Mouse (Mus musculus): ENCODE measurements around the gene Tgfb2.

DNA sequence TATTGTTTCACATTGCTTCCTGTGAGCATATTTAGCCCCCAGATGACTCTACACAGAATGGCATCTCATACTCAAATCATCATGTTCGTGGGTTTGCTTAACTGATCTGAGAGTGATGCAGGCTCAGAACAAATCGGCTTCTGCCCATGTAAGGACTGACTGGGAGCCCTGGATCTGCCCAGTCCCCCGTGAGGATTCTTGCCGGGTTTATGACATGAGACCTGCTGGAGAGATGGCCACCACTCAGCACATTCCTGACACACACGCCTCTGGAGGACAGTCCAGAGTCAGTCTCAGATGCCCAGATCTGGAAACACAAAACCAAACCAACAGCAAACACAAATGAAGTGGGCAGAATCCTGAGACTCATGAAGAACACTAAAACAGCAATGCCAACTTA is 128.5 kb downstream of the Tgfb2 start:
- no peak for TF ChIP-seq E2F4 (IDR thresholded peaks at IDR 0.05; ENCODE audit: insufficient read depth)
- no peak for TF ChIP-seq POLR2AphosphoS2 (IDR thresholded peaks at IDR 0.05; ENCODE audit: insufficient read length, low read depth)
- no peak for TF ChIP-seq POLR2A (IDR thresholded peaks at IDR 0.05; ENCODE audit: insufficient read length, low read depth)
- TF ChIP-seq MYOD1 (IDR thresholded peaks at IDR 0.05; ENCODE audit: control insufficient read depth in 1 of 3, insufficient read length in 2 of 3, low read depth in 2 of 3): no peak
- TF ChIP-seq MAX (IDR thresholded peaks at IDR 0.05; ENCODE audit: low read depth): no peak
- TF ChIP-seq TCF12 (IDR thresholded peaks at IDR 0.05; ENCODE audit: insufficient read depth, poor library complexity, severe bottlenecking): no peak
